Mouse (Mus musculus) urinary bladder, postnatal 14 days (tissue): ENCODE measurements around the gene Tymp.

Experiments
- DNase-seq: peaks from one replicate; pipeline ENCODE4 v3.0.0; 2021; ENCODE audit warnings: low spot score

The Tymp gene

DNA sequence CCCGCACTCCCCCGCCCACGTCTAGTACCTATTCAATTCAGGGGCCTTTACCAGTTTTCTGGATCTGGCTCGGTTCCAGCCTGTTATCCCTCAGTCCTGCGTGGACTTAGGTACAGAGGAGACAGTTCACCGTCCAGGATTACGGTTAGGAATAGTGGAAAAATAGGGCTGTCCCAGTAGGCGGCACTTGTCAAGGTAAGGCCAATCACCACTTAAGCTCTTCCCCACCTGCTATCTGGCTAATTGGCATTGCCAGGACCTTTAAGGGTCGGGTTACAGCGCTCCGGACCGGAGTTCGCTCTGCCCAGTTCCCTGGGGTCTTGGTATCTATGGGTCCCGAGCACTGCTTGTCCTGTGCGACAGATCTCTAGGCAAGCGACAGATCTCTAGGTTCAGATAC is at the start of gene Tymp:
Gene Tymp, minus strand, starts transcription at position 83 of the 400 bp plus-strand sequence.
- DNase-seq = no peak

- no peak for DNase-seq
Observed at GRCm38 (mm10) chr15:89425711-89426121, 48.9 kb upstream of the Tymp start, which contains the start of gene Cpt1b. Gene Cpt1b (minus strand): TSS chr15:89425863.

- no peak for DNase-seq
Observed at GRCm38 (mm10) chr15:89424621-89425020, 47.8 kb upstream of the Tymp start.

- no peak for DNase-seq
Observed at GRCm38 (mm10) chr15:89421938-89422337, 45.1 kb upstream of the Tymp start.

- no peak for DNase-seq
Observed at GRCm38 (mm10) chr15:89415282-89415681, 38.4 kb upstream of the Tymp start.

DNA sequence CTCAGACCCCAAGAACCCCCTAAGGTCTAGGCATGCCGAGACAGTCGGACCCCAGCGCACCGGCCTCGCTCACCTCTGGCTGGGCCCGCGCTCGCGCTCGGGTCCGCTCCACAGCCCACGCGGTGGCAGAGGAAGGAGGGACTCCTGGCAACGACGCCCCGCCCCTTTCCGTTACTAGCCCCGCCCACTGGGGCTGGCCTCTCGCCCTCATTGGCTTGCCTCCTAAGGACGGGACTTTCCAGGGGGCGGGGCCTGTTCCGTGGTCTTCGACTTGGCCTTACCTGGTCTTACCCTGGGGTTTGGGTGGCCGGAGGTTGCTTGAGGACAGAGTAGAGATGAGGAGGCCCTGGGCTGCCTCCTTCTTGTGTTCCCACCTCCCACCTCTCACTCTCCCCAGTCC is 33.3 kb upstream of the Tymp start, which contains the start of gene Syce3:
Gene Syce3, minus strand, starts transcription at position 386 of the 400 bp plus-strand sequence.
- no peak for DNase-seq

- no peak for DNase-seq
Observed at GRCm38 (mm10) chr15:89406691-89407090, 29.9 kb upstream of the Tymp start.

GRCm38 (mm10) chr15:89404831-89405623 is 28.2 kb upstream of the Tymp start:
- no peak for DNase-seq

DNA sequence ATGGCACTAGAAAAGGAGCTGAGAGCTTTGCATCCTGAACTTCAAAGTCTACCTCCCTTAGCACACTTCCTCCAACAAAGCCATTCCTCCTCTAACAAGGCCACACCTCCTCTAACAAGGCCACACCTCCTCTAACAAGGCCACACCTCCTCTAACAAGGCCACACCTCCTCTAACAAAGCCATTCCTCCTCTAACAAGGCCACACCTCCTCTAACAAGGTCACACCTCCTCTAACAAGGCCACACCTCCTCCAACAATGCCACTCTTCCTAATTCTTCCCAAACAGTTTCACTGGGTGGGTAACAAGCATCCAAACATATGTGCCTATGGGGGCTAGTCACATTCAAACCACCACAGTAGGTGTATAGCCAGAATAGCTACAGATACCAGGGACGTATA is 25.6 kb upstream of the Tymp start:
- no peak for DNase-seq

GRCm38 (mm10) chr15:89399716-89400115 is 22.9 kb upstream of the Tymp start:
- DNase-seq = no peak

DNA sequence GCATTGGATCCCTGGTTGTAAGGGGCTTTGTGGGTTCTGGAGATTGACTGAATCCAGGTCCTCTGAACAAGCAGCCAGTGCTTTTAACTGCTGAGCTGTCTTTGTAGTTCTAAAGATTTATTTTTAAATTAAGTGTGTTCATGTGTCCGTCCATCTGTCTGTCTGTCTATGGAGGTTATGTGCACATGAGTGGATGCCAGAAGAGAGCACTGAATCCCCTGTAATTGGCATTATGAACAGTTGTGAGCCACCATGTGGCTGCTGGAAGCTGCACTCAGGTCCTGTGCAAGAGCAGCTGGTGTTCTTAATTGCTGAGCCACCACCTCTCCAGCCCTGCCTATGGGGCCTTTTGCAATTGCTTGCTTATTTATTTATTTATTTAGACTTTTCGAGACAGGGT is 21.3 kb upstream of the Tymp start:
- no peak for DNase-seq

DNA sequence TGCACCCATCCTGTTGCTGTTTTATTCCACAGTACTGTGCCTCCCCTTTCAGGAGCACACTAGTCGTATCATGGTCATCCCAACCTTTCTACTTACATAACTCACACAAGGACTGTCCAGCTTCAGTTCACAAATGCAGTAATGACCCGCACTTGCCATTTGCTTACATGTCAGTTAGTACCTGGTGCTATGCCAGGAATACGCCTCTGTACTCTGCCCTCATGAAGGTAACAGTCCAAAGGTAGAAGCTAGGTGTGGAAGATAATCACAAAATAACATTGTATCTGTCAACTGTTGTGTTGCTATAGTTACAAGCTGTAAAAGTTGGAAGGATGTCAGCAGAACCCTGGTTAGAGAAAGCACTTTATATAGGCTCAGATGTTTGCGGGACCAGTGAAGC is 20.0 kb upstream of the Tymp start:
- DNase-seq = no peak

DNA sequence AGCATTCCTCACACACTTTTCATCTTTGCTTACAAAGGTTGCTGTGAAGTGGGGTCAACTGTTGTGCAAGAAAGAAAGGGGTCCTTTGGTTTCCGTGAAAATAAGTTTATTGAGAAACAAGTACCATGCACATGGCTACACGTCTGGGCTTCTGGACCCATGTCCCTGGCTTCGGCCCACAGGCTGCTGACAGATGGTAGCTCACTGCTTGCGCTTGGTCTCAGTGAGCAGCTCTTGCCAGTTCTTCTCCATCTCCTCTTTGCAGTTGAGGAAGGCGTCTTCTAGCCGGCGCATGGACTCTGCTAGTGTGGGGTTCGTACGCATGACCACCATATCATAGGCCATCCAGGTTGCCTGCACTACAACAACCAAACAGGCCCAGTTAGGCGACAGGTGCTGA is 13.2 kb upstream of the Tymp start:
- no peak for DNase-seq

DNA sequence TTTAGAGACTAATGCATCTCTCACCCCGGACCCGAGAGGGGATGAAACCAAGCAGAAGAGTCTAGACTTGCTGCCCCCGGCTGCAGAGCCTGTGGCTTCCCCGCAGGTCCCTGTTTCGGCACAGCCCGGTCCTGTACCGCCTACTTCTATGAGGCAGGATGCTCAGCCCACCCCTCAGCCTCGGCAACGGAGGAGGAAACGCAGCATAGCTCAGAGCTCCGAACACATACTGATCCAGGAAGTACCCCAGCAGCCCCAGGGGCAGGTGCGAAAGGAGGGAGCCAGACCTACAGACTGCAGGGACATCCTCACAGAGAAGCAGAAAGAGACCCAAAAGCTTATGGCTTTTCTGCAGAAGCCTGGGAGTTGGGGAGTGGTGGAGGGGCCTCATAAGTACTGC is 10.3 kb upstream of the Tymp start:
- DNase-seq = no peak

DNA sequence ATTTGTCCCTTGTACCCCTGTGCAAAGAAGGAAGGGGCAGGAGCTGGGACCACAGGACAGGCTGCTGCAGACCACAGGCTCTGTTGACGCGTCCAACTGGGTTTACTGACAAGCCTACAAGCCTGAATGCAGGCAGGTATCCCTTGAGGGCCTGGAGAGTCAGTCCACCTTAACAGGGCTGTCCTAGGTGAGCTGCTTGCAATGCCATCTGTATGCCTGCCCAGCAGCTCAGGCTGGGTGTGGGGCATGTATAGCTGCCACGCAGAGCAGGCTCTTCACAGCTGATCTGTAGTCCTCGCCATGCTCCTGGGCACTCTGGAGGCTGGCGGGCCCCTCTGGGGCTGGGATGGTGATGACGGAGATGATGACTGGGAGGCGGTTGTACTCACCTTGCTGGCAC is 7.8 kb upstream of the Tymp start, which contains the start of gene Klhdc7b:
Gene Klhdc7b, plus strand, starts transcription at position 301 of the 400 bp plus-strand sequence.
- DNase-seq = no peak

GRCm38 (mm10) chr15:89379429-89379828 is 2.6 kb upstream of the Tymp start:
- DNase-seq = no peak

GRCm38 (mm10) chr15:89378831-89379401 is 2.1 kb upstream of the Tymp start, which contains the start of gene Odf3b:
Gene Odf3b (minus strand): TSS chr15:89379282.
- no peak for DNase-seq

- no peak for DNase-seq
Observed at GRCm38 (mm10) chr15:89377938-89378828, 1.3 kb upstream of the Tymp start.

DNA sequence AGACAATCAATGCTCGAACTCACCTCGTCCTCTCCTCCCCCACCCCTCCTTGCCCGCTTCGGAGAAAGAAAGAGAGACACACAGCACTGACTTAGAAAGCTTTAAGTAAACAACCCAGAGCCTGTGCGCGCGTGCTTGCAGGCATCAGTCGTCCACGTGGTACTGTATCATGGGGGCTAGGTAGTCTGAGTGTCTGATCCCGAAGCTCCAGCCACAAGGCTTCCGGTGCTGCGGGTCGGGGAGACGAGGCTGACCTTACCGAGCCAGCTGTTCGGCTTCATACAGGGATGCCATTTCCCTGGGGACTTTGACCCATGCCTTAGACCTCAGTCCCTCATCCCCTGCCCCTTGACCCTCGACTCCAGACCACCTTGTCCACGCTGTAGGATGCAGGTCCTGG is 523 bp upstream of the Tymp start:
- no peak for DNase-seq

- no peak for DNase-seq
Observed at GRCm38 (mm10) chr15:89376040-89376439, 799 bp downstream of the Tymp start.

DNA sequence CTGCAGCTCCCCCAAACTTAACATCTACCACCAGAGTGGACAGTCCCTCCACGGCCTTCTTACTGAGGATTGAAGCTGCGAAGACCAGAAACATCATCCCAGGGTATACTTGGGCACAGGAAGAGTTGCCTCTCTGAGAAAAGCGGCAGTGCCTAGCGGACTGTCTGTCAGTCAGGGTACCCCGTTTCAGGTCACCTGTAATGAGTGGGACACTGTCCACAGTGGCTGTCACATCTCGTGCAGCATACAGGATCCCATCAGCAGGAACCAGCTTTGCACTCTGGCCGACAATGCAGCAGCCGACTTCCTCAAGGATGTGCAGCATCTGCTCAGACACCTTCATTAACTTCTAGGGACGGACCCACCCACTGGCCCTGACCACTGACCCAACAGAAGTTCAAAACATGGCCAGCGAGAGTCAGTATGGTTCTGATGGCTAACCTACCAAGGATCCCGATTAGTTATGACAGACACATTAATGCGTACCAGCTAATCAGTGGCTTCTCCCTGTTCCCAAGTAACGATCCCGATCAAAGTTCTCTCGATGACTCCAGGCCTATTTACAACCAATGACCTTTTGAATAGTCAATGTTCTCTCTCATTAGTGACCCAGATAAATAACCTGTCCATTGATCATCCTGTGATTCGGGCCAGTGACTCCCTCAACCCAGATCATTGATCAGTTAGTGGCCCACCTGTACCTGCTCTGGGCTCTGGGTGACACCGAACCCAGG is 1.9 kb downstream of the Tymp start:
- no peak for DNase-seq

DNA sequence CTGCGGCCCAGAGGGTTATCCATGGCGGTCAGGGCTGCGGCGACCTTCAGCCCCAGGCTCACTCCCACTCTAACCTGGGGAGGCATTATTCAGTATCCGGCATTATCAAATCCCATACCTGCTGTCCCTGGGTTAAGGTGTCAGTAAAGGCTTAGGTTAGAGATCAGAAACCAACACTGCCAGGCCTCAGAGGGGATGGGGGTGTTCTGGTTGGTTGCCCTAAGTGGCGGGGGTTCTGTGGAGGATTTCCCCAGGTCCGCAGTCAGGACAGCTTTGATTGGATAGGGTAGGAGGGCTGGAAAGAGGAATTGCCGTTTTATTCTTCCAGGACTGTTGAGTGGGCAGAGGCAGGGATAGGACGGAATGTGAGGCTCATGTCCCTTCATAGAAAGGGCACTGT is 2.5 kb downstream of the Tymp start:
- no peak for DNase-seq
